Mouse (Mus musculus) thymus, adult 2 months (tissue): ENCODE results near the gene Vsnl1. TPM values are rescaled to one million over a fixed set of nuclear protein-coding genes. Genes with fewer than 3 reads are reported as not detected.

Experiments
- DNase-seq: peaks from one replicate; pipeline ENCODE4 v3.0.0; 2021
- H3K27ac ChIP-seq: fragments of 200-500 bp; 2 replicates; pipeline ENCODE4 v1.5.1; 2012; ENCODE audit warnings: low read length, control low read depth; ENCODE audit not compliant: control insufficient read depth, insufficient read depth
- H3K27me3 ChIP-seq: fragments of 200-500 bp; 2 replicates; pipeline ENCODE4 v1.6.1; 2012; ENCODE audit warnings: mild to moderate bottlenecking, low read length, moderate library complexity, mixed read lengths; ENCODE audit not compliant: control insufficient read depth, insufficient read depth
- H3K36me3 ChIP-seq: fragments of 200-500 bp; 2 replicates; pipeline ENCODE4 v1.6.1; 2012; ENCODE audit warnings: mild to moderate bottlenecking, low read length, moderate library complexity; ENCODE audit not compliant: control insufficient read depth, insufficient read depth
- H3K4me1 ChIP-seq: fragments of 200-500 bp; replicated peaks from 2 replicates; pipeline ENCODE4 v1.6.1; 2012; ENCODE audit warnings: low read length; ENCODE audit not compliant: control insufficient read depth, insufficient read depth
- H3K4me3 ChIP-seq: fragments of 200-500 bp; 2 replicates; pipeline ENCODE4 v1.5.1; 2012; ENCODE audit warnings: mild to moderate bottlenecking, low read length, control low read depth, moderate library complexity; ENCODE audit not compliant: control insufficient read depth, insufficient read depth
- CTCF ChIP-seq: fragments of 200-500 bp; IDR thresholded peaks from 2 replicates; pipeline ENCODE4 v1.5.1; 2012; ENCODE audit warnings: mild to moderate bottlenecking, control low read depth, low read length, moderate library complexity, borderline replicate concordance; ENCODE audit not compliant: control insufficient read depth, poor library complexity, insufficient read depth; ENCODE audit errors: extremely low read depth
- POLR2A ChIP-seq: fragments of 200-500 bp; IDR thresholded peaks from 2 replicates; pipeline ENCODE4 v1.6.1; 2012; ENCODE audit warnings: mild to moderate bottlenecking, low read length, control low read depth, moderate library complexity; ENCODE audit not compliant: control insufficient read depth, poor library complexity, insufficient read depth; ENCODE audit errors: extremely low read depth
- WGBS: fragments of 180-500 bp; shearing (Covaris S2); methylation state at CpG from one replicate; pipeline ENCODE4 v1.1.7; 2018; 5-methylcytosine and 5-hydroxymethylcytosine counted together
- polyA plus RNA-seq: library from polyadenylated mRNA; depleted of rRNA; stranded (reverse); fragments of >200 nt; gene quantifications from 2 replicates; pipeline ENCODE4 v1.2.3, GENCODE M21; 2012; rRNA removed

Vsnl1 gene
- polyA plus RNA-seq, 1 experiment, result 0.16 TPM

GRCm38 (mm10) chr12:11276632-11277031 lies 159.8 kb downstream of the Vsnl1 start:
- H3K4me1 ChIP-seq, result no peaks in the 10 kb centered on the region
- WGBS, result 94% methylated on average over 2 of the region's 2 CpGs
- TF ChIP-seq CTCF (no peak), POLR2A (no peak)
- H3K36me3 ChIP-seq, result peaks cover 29% of the 10 kb centered on the region
- no peak for DNase-seq
- no peak overlapping the region for H3K27ac ChIP-seq
- no peak overlapping the region for H3K4me3 ChIP-seq
- no peaks in the 10 kb centered on the region for H3K27me3 ChIP-seq

Other genes starting within 250 kb of the Vsnl1 start
- 0.27 and 0.34 TPM in 2 replicates for gene Msgn1, start 227.6 kb downstream of the Vsnl1 start, polyA plus RNA-seq
- gene Gen1, start 170.8 kb downstream of the Vsnl1 start, polyA plus RNA-seq, result 2.0 and 3.9 TPM in 2 replicates
- gene Smc6, start 170.7 kb downstream of the Vsnl1 start, polyA plus RNA-seq, result 11.3 and 14.3 TPM in 2 replicates
- not detected in 2 replicates for gene Rad51ap2, start 19.5 kb upstream of the Vsnl1 start, polyA plus RNA-seq